Mouse (Mus musculus): ENCODE measurements at regions not wholly inside any gene's neighbourhood (a gene's known extent, or its start where the extent isn't known, plus 50 kb on each side); places are given as distances from the start of the nearest gene placed in this dataset.

DNA sequence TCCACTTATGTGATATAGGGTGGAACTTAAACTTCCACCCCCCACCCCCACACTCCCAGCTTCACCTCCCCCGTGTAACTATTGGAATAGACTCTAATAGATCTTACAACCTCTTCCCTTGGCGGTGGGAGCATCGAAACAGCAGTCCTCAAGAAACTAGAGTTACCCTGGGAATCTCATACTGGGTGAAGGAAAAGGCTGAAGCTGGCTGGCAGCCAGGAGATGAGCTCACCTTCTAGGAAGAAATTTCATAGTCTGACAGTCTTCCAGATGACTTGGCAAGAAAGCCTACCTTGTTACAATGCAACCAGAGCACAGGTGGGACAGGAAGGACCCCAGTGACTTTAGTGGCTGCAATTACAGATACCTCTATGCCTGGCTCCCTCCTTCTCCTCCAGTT, 57.6 kb upstream of the Cd2ap start:
- TF ChIP-seq CTCF (IDR thresholded peaks at IDR 0.05; ENCODE audit: low read depth) (no peak), EP300 (IDR thresholded peaks at IDR 0.05; ENCODE audit: low read depth) (no peak)

Measured in heart, postnatal 0 days (tissue).